Mouse (Mus musculus): ENCODE data around the gene Mki67. TPM values are rescaled to one million over a fixed set of nuclear protein-coding genes. Genes with fewer than 3 reads are reported as not detected.

Gene Mki67
- polyA plus RNA-seq, 1 experiment from 2014 or later = 41.1 TPM

- Histone ChIP-seq H3K36me3 (no peaks in the 10 kb centered on the region), H3K27me3 (ENCODE audit: insufficient read depth, poor library complexity, severe bottlenecking) (peaks cover 13% of the 10 kb centered on the region; the same call in 1 of the 2 replicates), H3K4me3 (no peak overlapping the region), H3K4me1 (no peaks in the 10 kb centered on the region), H3K27ac (no peak overlapping the region), H3K9me3 (no peaks in the 10 kb centered on the region)
- DNase-seq (ENCODE audit: low spot score) = no peak
- WGBS = 70% methylated on average over 11 of the region's 11 CpGs
Measured at GRCm38 (mm10) chr7:135652781-135653180, 63.4 kb downstream of the Mki67 start.

GRCm38 (mm10) chr7:135651831-135652511 lies 64.2 kb downstream of the Mki67 start:
- DNase-seq (ENCODE audit: low spot score) = no peak
- peaks cover 13% of the 10 kb centered on the region; the same call in 1 of the 2 replicates for H3K27me3 ChIP-seq (ENCODE audit: insufficient read depth, poor library complexity, severe bottlenecking)
- no peaks in the 10 kb centered on the region for H3K9me3 ChIP-seq
- H3K36me3 ChIP-seq = no peaks in the 10 kb centered on the region
- 63% methylated on average over 18 of the region's 18 CpGs for WGBS
- H3K4me3 ChIP-seq = no peak overlapping the region
- H3K27ac ChIP-seq = no peak overlapping the region
- H3K4me1 ChIP-seq = no peaks in the 10 kb centered on the region

GRCm38 (mm10) chr7:135650061-135650460 lies 66.1 kb downstream of the Mki67 start:
- H3K9me3 ChIP-seq = no peaks in the 10 kb centered on the region
- H3K27ac ChIP-seq = no peak overlapping the region; the same call in 1 of the 2 replicates
- H3K36me3 ChIP-seq = no peaks in the 10 kb centered on the region
- 81% methylated on average over 5 of the region's 5 CpGs for WGBS
- peaks cover 13% of the 10 kb centered on the region; the same call in 1 of the 2 replicates for H3K27me3 ChIP-seq (ENCODE audit: insufficient read depth, poor library complexity, severe bottlenecking)
- no peak overlapping the region for H3K4me3 ChIP-seq
- DNase-seq (ENCODE audit: low spot score) = no peak
- H3K4me1 ChIP-seq = no peaks in the 10 kb centered on the region

GRCm38 (mm10) chr7:135649306-135649705 lies 66.9 kb downstream of the Mki67 start:
- no peaks in the 10 kb centered on the region for H3K9me3 ChIP-seq
- H3K27me3 ChIP-seq (ENCODE audit: insufficient read depth, poor library complexity, severe bottlenecking) = peaks cover 13% of the 10 kb centered on the region; the same call in 1 of the 2 replicates
- DNase-seq (ENCODE audit: low spot score) = no peak
- H3K4me1 ChIP-seq = no peaks in the 10 kb centered on the region
- no peak overlapping the region for H3K4me3 ChIP-seq
- H3K27ac ChIP-seq = no peak overlapping the region
- WGBS = 64% methylated on average over 1 of the region's 1 CpGs
- H3K36me3 ChIP-seq = no peaks in the 10 kb centered on the region

- Histone ChIP-seq H3K9me3 (no peaks in the 10 kb centered on the region), H3K4me3 (no peak overlapping the region), H3K27me3 (ENCODE audit: insufficient read depth, poor library complexity, severe bottlenecking) (peaks cover 13% of the 10 kb centered on the region; the same call in 1 of the 2 replicates), H3K27ac (no peak overlapping the region), H3K4me1 (no peaks in the 10 kb centered on the region), H3K36me3 (no peaks in the 10 kb centered on the region)
- 85% methylated on average over 8 of the region's 8 CpGs for WGBS
- DNase-seq (ENCODE audit: low spot score) = no peak
Measured at GRCm38 (mm10) chr7:135648821-135649220, 67.3 kb downstream of the Mki67 start.

DNA sequence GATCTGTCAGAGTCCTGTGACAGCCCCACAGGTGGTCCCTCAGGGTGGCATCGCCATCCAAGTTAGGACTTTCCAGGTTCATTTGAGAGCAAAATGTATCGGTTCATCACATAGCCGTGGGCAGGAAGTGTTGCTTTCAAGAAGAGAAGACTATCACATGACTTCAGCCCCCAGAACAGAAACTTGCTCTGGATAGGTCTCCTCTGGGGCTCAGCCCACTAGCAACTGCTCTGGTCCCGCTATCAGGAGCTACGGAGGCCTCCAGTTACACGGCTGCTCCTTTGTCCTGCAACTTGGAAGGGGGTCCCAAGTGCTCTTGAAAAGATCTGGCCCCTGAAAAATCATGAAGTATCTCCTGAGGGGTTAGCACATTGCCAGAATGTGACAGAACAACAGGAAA lies 69.2 kb downstream of the Mki67 start:
- no peak overlapping the region for H3K4me3 ChIP-seq
- no peak overlapping the region for H3K27ac ChIP-seq
- H3K9me3 ChIP-seq = no peaks in the 10 kb centered on the region
- no peaks in the 10 kb centered on the region for H3K4me1 ChIP-seq
- WGBS = 80% methylated on average over 6 of the region's 6 CpGs
- DNase-seq (ENCODE audit: low spot score) = no peak
- peaks cover 6% of the 10 kb centered on the region; the same call in 1 of the 2 replicates for H3K27me3 ChIP-seq (ENCODE audit: insufficient read depth, poor library complexity, severe bottlenecking)
- H3K36me3 ChIP-seq = no peaks in the 10 kb centered on the region

- H3K27ac ChIP-seq = no peak overlapping the region
- WGBS = 80% methylated on average over 1 of the region's 1 CpGs
- H3K36me3 ChIP-seq = no peaks in the 10 kb centered on the region
- H3K27me3 ChIP-seq (ENCODE audit: insufficient read depth, poor library complexity, severe bottlenecking) = no peaks in the 10 kb centered on the region
- no peaks in the 10 kb centered on the region for H3K9me3 ChIP-seq
- H3K4me1 ChIP-seq = no peaks in the 10 kb centered on the region
- H3K4me3 ChIP-seq = no peak overlapping the region
- DNase-seq (ENCODE audit: low spot score) = no peak
Measured at GRCm38 (mm10) chr7:135644452-135644851, 71.7 kb downstream of the Mki67 start.

GRCm38 (mm10) chr7:135641698-135642507 lies 74.3 kb downstream of the Mki67 start:
- no peaks in the 10 kb centered on the region for H3K9me3 ChIP-seq
- 67% methylated on average over 14 of the region's 14 CpGs for WGBS

More at GRCm38 (mm10) chr7:135641698-135642507, 74.3 kb downstream of the Mki67 start:
- Histone ChIP-seq H3K36me3 (no peaks in the 10 kb centered on the region), H3K27me3 (ENCODE audit: insufficient read depth, poor library complexity, severe bottlenecking) (no peaks in the 10 kb centered on the region), H3K27ac (no peak overlapping the region), H3K4me3 (no peak overlapping the region), H3K4me1 (no peaks in the 10 kb centered on the region)
- DNase-seq (ENCODE audit: low spot score) = no peak

Other genes with a start within 250 kb of the Mki67 start
- not detected in 2 replicates for gene Clrn3, start 187.7 kb downstream of the Mki67 start, polyA plus RNA-seq (2016; fragmentation: Nextera tagmentation; extraction: Ambion mirVana)
- gene Ptpre, start 178.9 kb downstream of the Mki67 start, polyA plus RNA-seq (2016; fragmentation: Nextera tagmentation; extraction: Ambion mirVana) = 1.1 and 1.8 TPM in 2 replicates

Data from heart, embryonic 10.5 days (tissue).